Mouse (Mus musculus): ENCODE results near the gene Antxr1.

- TF ChIP-seq POLR2A (IDR thresholded peaks at IDR 0.05; ENCODE audit: borderline replicate concordance, extremely low read depth, low read depth, low read length) = no peak
- TF ChIP-seq CTCF (IDR thresholded peaks at IDR 0.05; ENCODE audit: insufficient read depth, low read length) = no peak
These were observed 31.1 kb downstream of the Antxr1 start for GRCm38 (mm10) chr6:87304486-87304885.

All from lung, adult 2 months (tissue).